Comparison of ENCODE assay signal across 16 mouse cellular contexts in the genomic region with DNA sequence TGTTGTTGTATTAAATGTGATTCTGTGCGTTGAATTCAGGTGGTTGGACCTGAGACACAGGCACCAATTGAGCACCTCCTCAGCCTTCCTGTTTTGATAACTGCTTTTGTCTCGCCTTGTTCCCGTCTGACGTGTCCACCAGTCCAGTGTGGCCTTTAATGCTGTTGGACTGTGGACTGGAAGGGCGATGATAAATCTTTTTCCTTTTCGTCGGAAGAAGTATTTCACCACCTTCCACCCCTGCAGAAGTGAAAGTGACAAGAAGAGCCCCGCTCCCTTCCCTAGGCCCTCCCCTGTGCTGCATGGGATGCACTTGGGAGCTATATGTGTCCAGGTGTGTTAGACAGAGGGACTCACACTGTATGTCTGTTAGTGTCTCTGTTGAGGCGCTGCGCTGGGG. TPM values are rescaled to one million over a fixed set of nuclear protein-coding genes. Genes with fewer than 3 reads are reported as not detected.
DNase-seq lines count a peak whose midpoint lies in the region; ATAC-seq and TF ChIP-seq lines count a peak whose summit lies in the region.
"Had no signal": no experiment of that assay in that cellular context is flagged by ENCODE, and none has a peak within 500 bp of the region (broad histone marks: within the 10 kb centered on the region; RNA-seq: fewer than 3 reads in every experiment).

No protein-coding gene starts in this region.

- TF ChIP-seq POLR2A in olfactory bulb, adult 2 months (IDR thresholded peaks at IDR 0.05; ENCODE audit: insufficient read depth, low read depth, low read length), result no peak

- peaks cover 2% of the 10 kb centered on the region; the same call in 1 of the 2 replicates for H3K36me3 ChIP-seq in midbrain, embryonic 11.5 days (ENCODE audit: control insufficient read depth, insufficient read depth, low read length)
- H3K36me3 ChIP-seq in midbrain, embryonic 10.5 days, result peaks cover 25% of the 10 kb centered on the region
- H3K36me3 ChIP-seq in midbrain, embryonic 13.5 days, result peaks cover 24% of the 10 kb centered on the region
- H3K36me3 ChIP-seq: G1E had no signal

- peak; percentile 14 for DNase-seq in gastrocnemius, adult 2 months
- no peak for DNase-seq in gastrocnemius, postnatal 25 days
- peak; percentile 60 for DNase-seq in midbrain, embryonic 11.5 days (ENCODE audit: low spot score, missing footprints)
- DNase-seq in midbrain, embryonic 10.5 days (ENCODE audit: low spot score), result no peak
- DNase-seq in kidney, postnatal 10 days, result no peak
- no peak for DNase-seq in layer of hippocampus, postnatal 36 days
- DNase-seq: adrenal gland, adult 8-10 months; gastrocnemius, postnatal 36 days; kidney, postnatal 36 days; liver; lung, adult 2 months; thymus, postnatal 14 days had no signal

- WGBS in midbrain, embryonic 11.5 days, result 93% methylated on average over 10 of the region's 10 CpGs
- WGBS in midbrain, embryonic 10.5 days, result 96% methylated on average over 10 of the region's 10 CpGs
- 92% methylated on average over 10 of the region's 10 CpGs for WGBS in midbrain, embryonic 13.5 days
- 79% methylated on average over 10 of the region's 10 CpGs for WGBS in olfactory bulb, adult 2 months

- no peaks in the 10 kb centered on the region for H3K9me3 ChIP-seq in midbrain, embryonic 11.5 days (ENCODE audit: control insufficient read depth, low read length)
- no peaks in the 10 kb centered on the region for H3K9me3 ChIP-seq in midbrain, embryonic 10.5 days (replicated peaks)
- no peaks in the 10 kb centered on the region for H3K9me3 ChIP-seq in midbrain, embryonic 13.5 days
- H3K9me3 ChIP-seq: G1E; midbrain, embryonic 12.5 days had no signal

- H3K4me2 ChIP-seq in midbrain, embryonic 11.5 days, result no peak overlapping the region
- no peak overlapping the region for H3K4me2 ChIP-seq in midbrain, embryonic 13.5 days (replicated peaks)
- H3K4me2 ChIP-seq: midbrain, embryonic 12.5 days had no signal

- H3K4me1 ChIP-seq in midbrain, embryonic 11.5 days (ENCODE audit: control insufficient read depth, insufficient read depth, low read length), result no peaks in the 10 kb centered on the region; the same call in 1 of the 2 replicates
- peaks cover 10% of the 10 kb centered on the region for H3K4me1 ChIP-seq in midbrain, embryonic 10.5 days
- peaks cover 20% of the 10 kb centered on the region for H3K4me1 ChIP-seq in midbrain, embryonic 13.5 days (replicated peaks)
- H3K4me1 ChIP-seq in olfactory bulb, adult 2 months (ENCODE audit: control insufficient read depth, insufficient read depth, low read length), result peaks cover 17% of the 10 kb centered on the region

- no peak for TF ChIP-seq CTCF in gastrocnemius, adult 2 months (IDR thresholded peaks at IDR 0.05)
- TF ChIP-seq CTCF in olfactory bulb, adult 2 months (IDR thresholded peaks at IDR 0.05; ENCODE audit: insufficient read depth, low read depth, low read length), result no peak

- no peaks in the 10 kb centered on the region for H3K27me3 ChIP-seq in midbrain, embryonic 11.5 days (ENCODE audit: control insufficient read depth, insufficient read depth, low read length)
- H3K27me3 ChIP-seq in midbrain, embryonic 10.5 days (ENCODE audit: low read depth, poor library complexity, severe bottlenecking), result no peaks in the 10 kb centered on the region
- H3K27me3 ChIP-seq in midbrain, embryonic 13.5 days, result no peaks in the 10 kb centered on the region
- H3K27me3 ChIP-seq: midbrain, embryonic 12.5 days had no signal

- intact Hi-C loops in gastrocnemius, adult 2 months (cut with DNase I), result no loop called here

- H3K27ac ChIP-seq in gastrocnemius, adult 2 months, result peak overlapping the region; percentile 96
- H3K27ac ChIP-seq in midbrain, embryonic 11.5 days (ENCODE audit: low read depth, low read length), result no peak overlapping the region
- H3K27ac ChIP-seq in midbrain, embryonic 10.5 days (replicated peaks), result no peak overlapping the region
- H3K27ac ChIP-seq in midbrain, embryonic 13.5 days, result peak overlapping the region; percentile 56
- peak overlapping the region; percentile 51; the same call in 1 of the 2 replicates for H3K27ac ChIP-seq in olfactory bulb, adult 2 months (ENCODE audit: insufficient read depth, low read depth, low read length)
- H3K27ac ChIP-seq: midbrain, embryonic 12.5 days had no signal

- H3K4me3 ChIP-seq in gastrocnemius, adult 2 months, result peak overlapping the region; percentile 15
- H3K4me3 ChIP-seq in midbrain, embryonic 11.5 days (ENCODE audit: low read depth, low read length), result no peak overlapping the region
- H3K4me3 ChIP-seq in midbrain, embryonic 10.5 days, result no peak overlapping the region
- H3K4me3 ChIP-seq in midbrain, embryonic 13.5 days (replicated peaks), result no peak overlapping the region
- H3K4me3 ChIP-seq in olfactory bulb, adult 2 months (ENCODE audit: insufficient read depth, low read depth, low read length), result no peak overlapping the region
- H3K4me3 ChIP-seq: midbrain, embryonic 12.5 days had no signal

- no peak overlapping the region for H3K9ac ChIP-seq in midbrain, embryonic 11.5 days (ENCODE audit: low read length)
- H3K9ac ChIP-seq in midbrain, embryonic 13.5 days (replicated peaks), result no peak overlapping the region
- H3K9ac ChIP-seq: midbrain, embryonic 12.5 days had no signal

- ATAC-seq in midbrain, embryonic 11.5 days (ENCODE audit: low FRiP score), result no peak
- no peak for ATAC-seq in midbrain, embryonic 13.5 days

RNA-seq across cellular contexts. Expression of a gene that starts 8.1 kb away (rescaled TPM):
- 100 to 1,000 TPM; 203 to 433 TPM for total RNA-seq in gastrocnemius, adult 2 months (2021)
- total RNA-seq in gastrocnemius, postnatal 25 days (2021), result 100 to 1,000 TPM; 153 to 217 TPM
- polyA plus RNA-seq in midbrain, embryonic 11.5 days (2014; fragmentation: Nextera tagmentation; extraction: Ambion mirVana), result 36.5 and 38.1 TPM in 2 replicates
- 31.9 and 33.0 TPM in 2 replicates for polyA plus RNA-seq in midbrain, embryonic 10.5 days (2016; fragmentation: Nextera tagmentation; extraction: Ambion mirVana)
- 26.3 and 27.9 TPM in 2 replicates for polyA plus RNA-seq in midbrain, embryonic 13.5 days (2015; fragmentation: Nextera tagmentation; extraction: Ambion mirVana)
- not detected in 2 replicates for polyA plus RNA-seq in olfactory bulb, adult 2 months (2012; ENCODE audit: insufficient read depth, insufficient read length, low replicate concordance, missing spikeins)
- total RNA-seq in layer of hippocampus, postnatal 36 days (2021), result 10 to 100 TPM; 75.5 to 86.1 TPM
- polyA plus RNA-seq: G1E had no signal

RNA-seq across cellular contexts. Expression of a gene that starts 54.7 kb away (rescaled TPM):
- total RNA-seq in gastrocnemius, adult 2 months (2021), result 100 to 1,000 TPM; 204 to 232 TPM
- 100 to 1,000 TPM; 170 to 181 TPM for total RNA-seq in gastrocnemius, postnatal 25 days (2021)
- polyA plus RNA-seq in midbrain, embryonic 11.5 days (2014; fragmentation: Nextera tagmentation; extraction: Ambion mirVana), result 201 and 217 TPM in 2 replicates
- polyA plus RNA-seq in midbrain, embryonic 10.5 days (2016; fragmentation: Nextera tagmentation; extraction: Ambion mirVana), result 187 and 195 TPM in 2 replicates
- polyA plus RNA-seq in midbrain, embryonic 13.5 days (2015; fragmentation: Nextera tagmentation; extraction: Ambion mirVana), result 172 and 183 TPM in 2 replicates
- polyA plus RNA-seq in olfactory bulb, adult 2 months (2012; ENCODE audit: insufficient read depth, insufficient read length, low replicate concordance, missing spikeins), result 104 TPM in 1 of 2 replicates, not detected in the other
- total RNA-seq in layer of hippocampus, postnatal 36 days (2021), result 100 to 1,000 TPM; 184 to 213 TPM

Comparison
In these comparisons a context has a peak if more than half of its experiments do, and no peak if none do; other contexts are left out.
1. DNase-seq: peak in gastrocnemius, adult 2 months (single experiment) and midbrain, embryonic 11.5 days (single experiment); none in gastrocnemius, postnatal 25 days (single experiment), midbrain, embryonic 10.5 days (single experiment), kidney, postnatal 10 days (single experiment) and layer of hippocampus, postnatal 36 days (0 of 2).
2. H3K27ac ChIP-seq: peak in gastrocnemius, adult 2 months (single experiment), midbrain, embryonic 13.5 days (single experiment) and olfactory bulb, adult 2 months (single experiment); none in midbrain, embryonic 11.5 days (single experiment) and midbrain, embryonic 10.5 days (single experiment).